Comparison of ENCODE assay signal across 21 mouse cellular contexts in the genomic region with DNA sequence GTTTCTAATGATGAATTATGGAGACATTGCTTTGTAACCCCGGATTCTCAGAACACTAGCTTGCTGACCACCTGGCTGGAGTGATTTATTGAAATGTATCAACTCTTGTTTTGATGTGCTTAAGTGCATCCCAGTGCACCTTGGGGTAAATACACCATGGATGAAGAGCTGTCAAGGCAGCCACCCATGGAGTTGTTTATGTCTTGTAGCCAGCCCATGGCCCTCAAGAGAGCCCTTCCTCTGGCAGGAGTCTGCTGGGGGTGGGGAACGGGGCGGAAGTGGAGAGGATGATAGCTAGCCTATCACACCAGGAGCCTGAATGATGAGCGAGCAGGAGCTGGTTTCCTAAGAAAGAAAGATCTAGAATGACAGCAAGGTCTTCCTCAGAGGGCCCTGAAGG.
"Had no signal": no experiment of that assay in that cellular context is flagged by ENCODE, and none has a peak within 500 bp of the region (broad histone marks: within the 10 kb centered on the region; RNA-seq: fewer than 3 reads in every experiment).

No protein-coding gene starts in this region.

- H3K9ac ChIP-seq: limb, embryonic 13.5 days; liver, embryonic 12.5 days; liver, embryonic 15.5 days; lung, embryonic 15.5 days; stomach, embryonic 15.5 days had no signal

- H3K36me3 ChIP-seq: limb, embryonic 10.5 days; limb, embryonic 13.5 days; liver, embryonic 12.5 days; liver, embryonic 15.5 days; lung, embryonic 15.5 days; stomach, embryonic 15.5 days had no signal

- DNase-seq: kidney, adult 8-10 months; kidney, postnatal 14 days; layer of hippocampus, adult 9-11 months; liver; lung, adult 18-20 months; lung, postnatal 10 days; lung, postnatal 36 days; midbrain, embryonic 14.5 days; right cerebral cortex, postnatal 25 days; spleen, adult 18-20 months; thymus, postnatal 25 days had no signal

- H3K4me2 ChIP-seq: limb, embryonic 13.5 days; liver, embryonic 12.5 days; liver, embryonic 15.5 days; lung, embryonic 15.5 days; midbrain, embryonic 11.5 days; stomach, embryonic 15.5 days had no signal

- H3K27me3 ChIP-seq: limb, embryonic 13.5 days; liver, embryonic 12.5 days; liver, embryonic 15.5 days; lung, embryonic 15.5 days; megakaryocyte, embryonic 14.5 days; stomach, embryonic 15.5 days had no signal

- H3K9me3 ChIP-seq: limb, embryonic 10.5 days; limb, embryonic 13.5 days; liver, embryonic 12.5 days; liver, embryonic 15.5 days; lung, embryonic 15.5 days; megakaryocyte, embryonic 14.5 days; stomach, embryonic 15.5 days had no signal

- H3K27ac ChIP-seq: layer of hippocampus, adult 2 months; limb, embryonic 10.5 days; limb, embryonic 13.5 days; liver, embryonic 12.5 days; liver, embryonic 15.5 days; lung, embryonic 15.5 days; stomach, embryonic 15.5 days had no signal

- H3K4me1 ChIP-seq: limb, embryonic 10.5 days; limb, embryonic 13.5 days; liver, embryonic 12.5 days; liver, embryonic 15.5 days; lung, embryonic 15.5 days; megakaryocyte, embryonic 14.5 days; stomach, embryonic 15.5 days had no signal

- H3K4me3 ChIP-seq: layer of hippocampus, adult 2 months; limb, embryonic 10.5 days; limb, embryonic 13.5 days; liver, embryonic 12.5 days; liver, embryonic 15.5 days; lung, embryonic 15.5 days; megakaryocyte, embryonic 14.5 days; stomach, embryonic 15.5 days had no signal

- ATAC-seq: intestine, postnatal 0 days; liver, embryonic 12.5 days had no signal
